Mouse (Mus musculus): ENCODE measurements around the gene Nhp2. TPM values are rescaled to one million over a fixed set of nuclear protein-coding genes. Genes with fewer than 3 reads are reported as not detected.
A peak's percentile ranks its signal among the peaks of the same experiment; 100 is the strongest.
"Not testable (repeated sequence)": the region's sequence is repeated elsewhere in the genome, so short reads cannot be mapped to it uniquely, and the experiment has no call there.

Nhp2 gene
- total RNA-seq, 4 experiments from 2014 or later, result 52.2 to 75.1 (median 56.2) TPM

- peak; percentile 96 for DNase-seq
Observed at GRCm38 (mm10) chr11:51606447-51607095, 13.0 kb upstream of the Nhp2 start, which contains the start of gene Hnrnpab. Hnrnpab (minus strand) TSS chr11:51606847.

GRCm38 (mm10) chr11:51607096-51607738 is 12.3 kb upstream of the Nhp2 start:
- DNase-seq, result no peak

- DNase-seq, result no peak
Observed at GRCm38 (mm10) chr11:51609266-51609909, 10.1 kb upstream of the Nhp2 start.

- not testable (repeated sequence) for DNase-seq
Observed at GRCm38 (mm10) chr11:51609940-51610339, 9.6 kb upstream of the Nhp2 start.

- no peak for DNase-seq
Observed at GRCm38 (mm10) chr11:51614256-51614655, 5.3 kb upstream of the Nhp2 start.

- DNase-seq, result no peak
Observed at GRCm38 (mm10) chr11:51615129-51615528, 4.4 kb upstream of the Nhp2 start.

GRCm38 (mm10) chr11:51615601-51616000 is 3.9 kb upstream of the Nhp2 start:
- DNase-seq, result peak; percentile 78

GRCm38 (mm10) chr11:51616113-51616512 is 3.4 kb upstream of the Nhp2 start:
- DNase-seq, result not testable (repeated sequence)

- DNase-seq, result no peak
Observed at GRCm38 (mm10) chr11:51617693-51618092, 1.8 kb upstream of the Nhp2 start.

- DNase-seq, result no peak
Observed at GRCm38 (mm10) chr11:51618894-51619408, 584 bp upstream of the Nhp2 start.

- no peak for DNase-seq
Observed at GRCm38 (mm10) chr11:51620084-51620483, 549 bp downstream of the Nhp2 start.

- no peak for DNase-seq
Observed at GRCm38 (mm10) chr11:51621776-51622175, 2.2 kb downstream of the Nhp2 start.

GRCm38 (mm10) chr11:51622971-51623491 is 3.5 kb downstream of the Nhp2 start:
- no peak for DNase-seq

- no peak for DNase-seq
Observed at GRCm38 (mm10) chr11:51625187-51625820, 5.8 kb downstream of the Nhp2 start.

- no peak for DNase-seq
Observed at GRCm38 (mm10) chr11:51627425-51627824, 7.9 kb downstream of the Nhp2 start.

GRCm38 (mm10) chr11:51627907-51628306 is 8.4 kb downstream of the Nhp2 start:
- DNase-seq, result no peak

GRCm38 (mm10) chr11:51629651-51630314 is 10.2 kb downstream of the Nhp2 start:
- no peak for DNase-seq

- DNase-seq, result no peak
Observed at GRCm38 (mm10) chr11:51632130-51632753, 12.7 kb downstream of the Nhp2 start.

GRCm38 (mm10) chr11:51633200-51633599 is 13.7 kb downstream of the Nhp2 start:
- not testable (repeated sequence) for DNase-seq

- DNase-seq, result no peak
Observed at GRCm38 (mm10) chr11:51633721-51634120, 14.2 kb downstream of the Nhp2 start.

GRCm38 (mm10) chr11:51635127-51635524 is 15.6 kb downstream of the Nhp2 start:
- DNase-seq, result no peak
